Mouse (Mus musculus) liver, postnatal 0 days (tissue): ENCODE measurements around the gene Pdcd2l. TPM values are rescaled to one million over a fixed set of nuclear protein-coding genes. Genes with fewer than 3 reads are reported as not detected.

Experiments
- ATAC-seq: fragments of 200-750 bp; cut with Nextera tagmentation; 2 replicates; pipeline ENCODE4 v1.8.0; 2017; ENCODE audit warnings: mild to moderate bottlenecking, moderate library complexity
- DNase-seq: peaks from one replicate; pipeline ENCODE4 v3.0.0-alpha.2; 2016
- H3K27ac ChIP-seq: fragments of 300-500 bp; sonication (generic); 2 replicates; pipeline ENCODE4 v1.5.1; 2014; ENCODE audit warnings: antibody characterized with exemption, moderate library complexity, mild to moderate bottlenecking, low read depth
- H3K27me3 ChIP-seq: fragments of 300-500 bp; sonication (generic); 2 replicates; pipeline ENCODE4 v1.6.1; 2014; ENCODE audit warnings: low read length, control low read depth, mixed read lengths; ENCODE audit not compliant: insufficient read depth
- H3K36me3 ChIP-seq: fragments of 300-500 bp; sonication (generic); replicated peaks from 2 replicates; pipeline ENCODE4 v1.6.1; 2014; ENCODE audit warnings: mild to moderate bottlenecking, control low read depth, low read length, moderate library complexity, mixed read lengths; ENCODE audit not compliant: insufficient read depth
- H3K4me1 ChIP-seq: fragments of 300-500 bp; sonication (generic); 2 replicates; pipeline ENCODE4 v1.6.1; 2014; ENCODE audit warnings: antibody characterized with exemption, mild to moderate bottlenecking, control low read depth; ENCODE audit not compliant: insufficient read depth
- H3K4me2 ChIP-seq: fragments of 300-500 bp; sonication (generic); 2 replicates; pipeline ENCODE4 v1.6.1; 2014; ENCODE audit warnings: low read depth, mild to moderate bottlenecking, low read length, moderate library complexity, mixed read lengths
- H3K4me3 ChIP-seq: fragments of 300-500 bp; sonication (generic); 2 replicates; pipeline ENCODE4 v1.5.1; 2014; ENCODE audit warnings: low read depth, low read length
- H3K9ac ChIP-seq: fragments of 300-500 bp; sonication (generic); replicated peaks from 2 replicates; pipeline ENCODE4 v1.6.1; 2014; ENCODE audit warnings: mild to moderate bottlenecking, moderate library complexity
- H3K9me3 ChIP-seq: fragments of 300-500 bp; sonication (generic); 2 replicates; pipeline ENCODE4 v1.6.1; 2016; ENCODE audit warnings: mild to moderate bottlenecking, control low read depth, low read length, mixed read lengths
- CTCF ChIP-seq: sonication (generic); IDR thresholded peaks from 2 replicates; pipeline ENCODE4 v1.5.1; 2016; ENCODE audit warnings: antibody characterized with exemption, low read depth
- EP300 ChIP-seq: IDR thresholded peaks from 2 replicates; pipeline ENCODE4 v1.6.1; 2016; ENCODE audit warnings: antibody characterized with exemption, low read depth, mild to moderate bottlenecking
- WGBS: fragments of 180-500 bp; shearing (Covaris S2); extraction: QIAGEN DNeasy Blood & Tissue Kit; methylation state at CpG from one replicate; pipeline ENCODE4 v1.1.7; 2014; ENCODE audit not compliant: insufficient replicate concordance; 5-methylcytosine and 5-hydroxymethylcytosine counted together
- polyA plus RNA-seq: library from polyadenylated mRNA; unstranded; fragments of >200 nt; fragmentation: Nextera tagmentation; extraction: Ambion mirVana; gene quantifications from 2 replicates; pipeline ENCODE4 v1.2.1, GENCODE M21; 2015

Pdcd2l gene
- 14.2 and 17.2 TPM in 2 replicates for polyA plus RNA-seq

DNA sequence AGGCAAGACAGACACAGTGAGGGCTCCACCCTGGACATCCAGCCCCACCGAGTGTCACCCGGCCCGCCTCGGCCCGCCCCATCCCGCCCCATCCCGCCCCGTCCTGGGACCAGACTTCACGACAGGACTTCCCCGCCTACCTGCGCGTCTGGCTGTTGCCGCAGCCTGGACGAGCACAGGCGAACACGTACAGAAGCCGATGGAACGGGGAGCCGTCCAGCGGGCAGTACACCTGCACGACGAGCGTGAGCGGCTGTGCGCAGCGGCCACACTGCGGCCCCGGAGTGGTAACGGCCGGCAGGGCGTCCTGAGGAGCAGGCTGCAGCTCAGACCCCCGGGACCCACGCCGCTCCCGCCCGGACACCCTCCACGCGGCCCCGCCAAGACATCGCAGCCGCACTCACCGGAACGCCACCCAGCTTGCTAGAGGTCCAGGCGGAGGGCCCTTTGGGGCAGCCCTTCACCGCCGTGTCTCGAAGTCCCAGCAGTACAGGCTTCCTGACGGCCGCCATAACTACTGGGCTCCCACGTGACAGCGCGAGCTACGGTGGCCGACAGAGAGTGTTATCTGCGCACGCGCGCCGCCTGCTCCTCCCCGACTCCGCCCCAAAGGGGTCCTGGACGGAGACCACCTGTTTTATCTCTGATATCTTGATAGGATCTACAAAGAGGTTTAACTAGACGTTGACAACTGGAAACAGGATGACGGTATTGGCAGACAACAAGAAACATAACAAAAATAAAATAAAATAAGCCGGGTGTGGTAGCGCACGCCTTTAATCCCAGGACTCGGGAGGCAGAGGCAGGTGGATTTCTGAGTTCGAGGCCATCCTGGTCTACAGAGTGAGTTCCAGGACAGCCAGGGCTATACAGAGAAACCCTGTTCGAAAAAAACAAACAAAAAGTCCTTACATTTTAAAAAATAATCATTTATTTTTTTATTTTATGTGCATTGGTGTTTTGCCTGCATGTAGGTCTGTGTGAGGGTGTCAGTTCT is at the start of gene Pdcd2l:
Gene Pdcd2l (minus strand): TSS at position 530 of the 997 bp plus-strand sequence.
- no peak for TF ChIP-seq EP300
- no peak for TF ChIP-seq CTCF
- WGBS, result 2% methylated on average over 69 of the region's 70 CpGs

GRCm38 (mm10) chr7:34242176-34242575 is 45.7 kb upstream of the Pdcd2l start:
- ATAC-seq (no peak), DNase-seq (no peak)
- TF ChIP-seq EP300 (no peak), CTCF (no peak)
- Histone ChIP-seq H3K9me3 (no peaks in the 10 kb centered on the region), H3K4me1 (0 out of 2 replicates have a peak, but pooled peaks cover 3% of the 10 kb centered on the region), H3K36me3 (peaks cover 63% of the 10 kb centered on the region), H3K9ac (no peak overlapping the region), H3K4me2 (no peak overlapping the region), H3K27me3 (no peaks in the 10 kb centered on the region), H3K4me3 (no peak overlapping the region), H3K27ac (no peak overlapping the region)
- WGBS, result 92% methylated on average over 11 of the region's 11 CpGs

More for the DNA sequence above, at the start of gene Pdcd2l:
- Histone ChIP-seq H3K4me3 (peak within 1 kb of the TSS; percentile 72), H3K9me3 (no peaks in the 10 kb centered on the region), H3K27me3 (no peaks in the 10 kb centered on the region), H3K9ac (peak within 1 kb of the TSS; percentile 78), H3K27ac (peak within 1 kb of the TSS; percentile 66), H3K4me1 (peaks cover 8% of the 10 kb centered on the region; the same call in 1 of the 2 replicates), H3K36me3 (peaks cover 13% of the 10 kb centered on the region), H3K4me2 (peak within 1 kb of the TSS; percentile 83)
- ATAC-seq, result peak; percentile 91
- DNase-seq, result peak; percentile 92

- H3K4me3 ChIP-seq, result no peak overlapping the region
- DNase-seq, result no peak
- H3K27ac ChIP-seq, result no peak overlapping the region
- 78% methylated on average over 5 of the region's 5 CpGs for WGBS
- H3K9ac ChIP-seq, result no peak overlapping the region
- H3K4me1 ChIP-seq, result peaks cover 12% of the 10 kb centered on the region
- no peak overlapping the region for H3K4me2 ChIP-seq
- ATAC-seq, result no peak
- H3K9me3 ChIP-seq, result no peaks in the 10 kb centered on the region
- H3K36me3 ChIP-seq, result peaks cover 44% of the 10 kb centered on the region
- TF ChIP-seq EP300 (no peak), CTCF (no peak)
- no peaks in the 10 kb centered on the region for H3K27me3 ChIP-seq
Observed at GRCm38 (mm10) chr7:34238086-34238485, 41.6 kb upstream of the Pdcd2l start.

- H3K4me1 ChIP-seq, result peaks cover 21% of the 10 kb centered on the region
- H3K4me2 ChIP-seq, result no peak overlapping the region
- H3K9ac ChIP-seq, result no peak overlapping the region
- H3K9me3 ChIP-seq, result no peaks in the 10 kb centered on the region
- no peak overlapping the region for H3K4me3 ChIP-seq
- no peaks in the 10 kb centered on the region for H3K27me3 ChIP-seq
- ATAC-seq (no peak), DNase-seq (no peak)
- H3K27ac ChIP-seq, result no peak overlapping the region
- peaks cover 30% of the 10 kb centered on the region for H3K36me3 ChIP-seq
- WGBS, result 86% methylated on average over 5 of the region's 5 CpGs
- TF ChIP-seq CTCF, result no peak
- no peak for TF ChIP-seq EP300
Observed at GRCm38 (mm10) chr7:34235602-34236001, 39.1 kb upstream of the Pdcd2l start.

DNA sequence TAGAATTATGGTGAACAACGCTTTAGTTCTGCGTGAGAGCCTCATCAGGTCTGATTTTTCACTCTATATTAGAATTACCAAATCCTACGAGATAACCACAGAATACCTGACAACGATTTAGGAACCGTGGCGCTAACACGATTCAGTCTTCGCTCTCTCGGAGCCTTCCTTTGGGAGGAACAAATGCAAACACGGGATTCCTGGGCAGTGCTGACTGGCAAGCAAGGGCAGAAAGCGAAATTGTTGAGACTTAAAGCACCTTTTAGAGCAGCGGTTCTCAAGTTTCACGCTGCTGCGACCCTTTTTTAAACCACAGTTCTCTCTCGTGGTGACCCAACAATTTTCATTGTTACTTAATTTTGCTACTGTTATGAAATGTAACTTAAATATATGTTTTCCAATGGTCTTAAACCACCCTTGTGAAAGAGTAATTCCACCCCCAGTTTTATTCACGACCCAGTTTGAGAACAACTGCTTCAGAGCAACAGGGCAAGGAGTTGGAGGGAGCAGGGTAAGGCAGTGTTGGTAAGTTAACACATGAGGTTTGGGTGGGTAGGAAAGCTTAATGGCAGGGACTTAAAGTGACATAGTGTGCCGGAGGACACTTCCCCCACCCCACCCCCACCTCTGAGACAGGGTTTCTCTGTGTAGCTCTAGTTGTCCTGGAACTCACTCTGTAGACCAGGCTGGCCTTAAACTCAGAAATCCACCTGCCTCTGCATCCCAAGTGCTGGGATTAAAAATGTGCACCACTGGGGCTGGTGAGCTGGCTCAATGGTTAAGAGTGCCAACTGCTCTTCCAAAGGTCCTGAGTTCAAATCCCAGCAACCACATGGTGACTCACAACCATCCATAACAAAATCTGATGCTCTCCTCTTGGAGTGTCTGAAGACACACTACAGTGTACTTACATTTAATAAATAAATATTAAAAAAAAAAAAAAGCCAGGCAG is 38.4 kb upstream of the Pdcd2l start:
- no peak for ATAC-seq
- H3K9ac ChIP-seq, result peak overlapping the region; percentile 28
- H3K4me3 ChIP-seq, result peak overlapping the region; percentile 55

More for the DNA sequence above, 38.4 kb upstream of the Pdcd2l start:
- Histone ChIP-seq H3K27ac (peak overlapping the region; percentile 80), H3K27me3 (no peaks in the 10 kb centered on the region), H3K4me2 (peak overlapping the region; percentile 82), H3K9me3 (no peaks in the 10 kb centered on the region), H3K36me3 (peaks cover 25% of the 10 kb centered on the region), H3K4me1 (peaks cover 26% of the 10 kb centered on the region)
- no peak for DNase-seq
- TF ChIP-seq EP300 (no peak), CTCF (no peak)
- WGBS, result 1% methylated on average over 17 of the region's 17 CpGs
